Mouse (Mus musculus) monocyte, adult 59 days (primary cell): ENCODE data around the gene Nceh1. TPM values are rescaled to one million over a fixed set of nuclear protein-coding genes. Genes with fewer than 3 reads are reported as not detected.

Experiments
- total RNA-seq, 2 experiments: library from RNA; stranded (reverse); gene quantifications; one replicate each; pipeline ENCODE4 v1.2.4; 2023

The Nceh1 gene
- total RNA-seq = 10 to 100 TPM; 31.3 to 40.7 TPM

DNA sequence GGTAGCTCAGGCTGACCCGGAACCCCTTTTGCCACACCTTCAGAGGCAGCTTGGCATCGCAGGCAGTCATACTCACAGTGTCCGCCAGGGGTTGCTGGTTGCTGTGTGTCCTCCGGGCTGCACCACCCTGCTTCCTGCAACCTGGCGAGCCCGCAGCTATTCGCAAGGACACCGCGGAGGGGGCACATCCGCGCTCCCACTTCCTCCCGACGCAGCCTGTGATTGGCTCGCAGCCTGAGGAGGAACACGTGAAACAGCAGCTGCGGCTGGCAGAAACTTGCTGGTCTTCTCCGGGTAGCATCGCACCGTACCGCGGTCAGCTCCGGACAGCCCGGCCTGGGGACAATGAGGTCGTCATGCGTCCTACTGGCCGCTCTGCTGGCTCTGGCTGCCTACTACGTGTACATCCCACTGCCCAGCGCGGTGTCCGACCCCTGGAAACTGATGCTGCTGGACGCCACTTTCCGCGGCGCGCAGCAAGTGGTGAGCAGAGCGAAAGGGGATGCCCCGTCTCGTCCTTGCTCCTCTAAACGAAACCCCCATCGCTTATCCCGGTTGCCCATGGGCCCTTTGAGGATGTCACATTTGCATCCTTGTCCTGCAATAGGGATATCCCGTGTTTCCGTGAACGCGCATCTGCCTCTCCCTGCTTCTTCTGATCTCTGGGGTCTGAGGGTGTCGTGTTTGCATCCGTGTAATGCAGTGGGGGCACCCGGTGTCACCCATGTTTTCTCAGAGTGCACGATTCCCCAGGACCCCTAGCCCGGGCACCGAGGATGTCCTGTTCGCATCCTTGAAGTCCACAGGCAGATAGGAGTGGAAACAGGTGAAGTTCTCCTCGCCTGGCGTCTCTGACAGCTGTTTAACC lies at the start of gene Nceh1:
Gene Nceh1, plus strand, starts transcription at position 233 of the 868 bp plus-strand sequence.

DNA sequence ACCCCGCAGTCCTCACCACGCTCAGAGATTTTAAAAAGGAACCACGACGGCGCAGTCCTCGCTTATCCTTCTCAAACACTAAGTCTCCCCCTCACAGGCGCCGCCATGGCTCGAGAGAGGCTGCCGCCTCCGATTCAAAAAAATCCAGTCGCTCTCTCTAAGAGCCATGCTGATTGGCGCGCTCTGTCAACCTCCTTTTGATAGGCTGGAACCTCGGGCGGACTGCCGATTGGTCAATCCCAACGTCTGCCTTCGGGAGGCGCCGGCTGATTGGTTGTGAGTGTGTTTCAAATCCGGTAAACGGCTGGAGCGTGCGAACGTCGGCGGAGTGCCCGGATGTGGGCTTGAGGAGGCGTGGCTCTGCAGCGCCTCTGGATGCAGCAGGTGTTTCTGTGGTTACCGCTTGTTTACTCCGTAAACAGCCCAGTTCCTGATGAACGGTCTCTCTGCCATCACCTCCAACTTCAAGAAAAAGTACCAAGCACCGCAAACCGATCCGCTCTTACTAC lies 29.0 kb upstream of the Nceh1 start, which contains the start of gene Ect2:
Gene Ect2, minus strand, starts transcription at position 178 of the 509 bp plus-strand sequence.

DNA sequence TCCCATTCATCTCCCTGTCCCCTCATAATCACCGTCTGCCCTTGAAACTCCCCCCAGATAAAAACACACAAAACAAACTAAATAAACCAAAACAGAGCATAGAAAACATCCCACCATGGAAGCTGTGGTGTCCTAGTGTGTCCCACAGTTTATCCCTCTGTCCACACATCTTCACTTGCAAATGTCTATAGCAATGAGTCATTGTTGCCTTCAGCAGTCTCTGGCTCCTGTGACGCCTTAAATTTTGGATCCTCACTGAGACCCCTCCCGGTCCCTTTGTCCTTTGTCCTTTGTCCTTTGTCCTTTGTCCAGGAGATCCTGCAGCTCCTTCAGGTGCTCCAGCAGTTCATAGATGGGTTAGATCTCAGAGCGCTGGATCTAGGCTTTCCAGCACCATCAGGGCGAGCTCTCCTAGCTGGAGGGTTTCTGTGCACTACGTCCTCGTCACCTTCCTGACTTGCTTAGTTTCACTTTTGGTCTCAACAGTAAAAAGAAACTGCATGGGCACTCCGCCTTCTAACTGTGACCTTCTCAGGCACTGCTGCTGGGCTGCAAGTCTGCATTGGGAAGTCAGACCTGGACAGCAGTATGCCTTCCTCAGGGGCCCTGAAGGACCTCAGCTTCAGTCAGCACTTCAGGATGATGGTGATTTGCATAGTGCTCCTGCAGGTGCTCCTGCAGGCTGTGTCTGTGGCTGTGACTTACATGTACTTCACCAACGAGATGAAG lies 134.0 kb downstream of the Nceh1 start, which contains the start of gene Tnfsf10:
Gene Tnfsf10, plus strand, starts transcription at position 470 of the 729 bp plus-strand sequence.

Other genes starting within 250 kb of the Nceh1 start
- 1 to 10 TPM; 1.4 to 1.6 TPM for gene Ect2, start 29.1 kb upstream of the Nceh1 start, total RNA-seq
- gene Tnfsf10, start 134.1 kb downstream of the Nceh1 start, total RNA-seq = 1 to 10 TPM; 1.8 to 1.9 TPM
- not detected for gene Ghsr, start 188.4 kb downstream of the Nceh1 start, total RNA-seq